Comparison of ENCODE assay signal across 11 mouse cellular contexts in the genomic region with DNA sequence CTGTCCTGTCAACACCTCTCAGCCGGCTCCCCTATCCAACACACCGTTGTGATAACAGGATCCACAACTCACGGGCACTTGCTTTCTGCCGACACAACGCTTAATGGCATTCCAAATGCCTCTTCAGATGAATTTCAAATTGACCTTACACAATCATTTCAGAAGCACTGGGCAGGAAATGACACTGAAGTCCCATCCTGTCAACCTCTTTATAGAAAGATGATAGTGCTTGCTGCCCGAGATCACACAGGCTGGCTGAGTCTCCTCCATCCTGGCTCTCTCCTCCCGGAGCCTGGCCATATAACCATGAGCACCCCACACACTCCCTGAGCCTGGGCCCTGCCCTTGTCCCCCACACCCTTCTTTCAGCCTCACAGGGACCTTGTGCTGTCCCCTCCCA. TPM values are rescaled to one million over a fixed set of nuclear protein-coding genes. Genes with fewer than 3 reads are reported as not detected.
DNase-seq lines count a peak whose midpoint lies in the region; ATAC-seq and TF ChIP-seq lines count a peak whose summit lies in the region.
"Had no signal": no experiment of that assay in that cellular context is flagged by ENCODE, and none has a peak within 500 bp of the region (broad histone marks: within the 10 kb centered on the region; RNA-seq: fewer than 3 reads in every experiment).

No protein-coding gene starts in this region.

- no peak overlapping the region for H3K4me3 ChIP-seq in heart, embryonic 12.5 days
- H3K4me3 ChIP-seq in lung, postnatal 0 days (ENCODE audit: low read depth, low read length), result no peak overlapping the region
- peak overlapping the region; percentile 2; the same call in 1 of the 2 replicates for H3K4me3 ChIP-seq in intestine, embryonic 15.5 days (replicated peaks)
- H3K4me3 ChIP-seq: left cerebral cortex, adult 2 months had no signal

- no peak for DNase-seq in heart, postnatal 14 days
- DNase-seq in lung, postnatal 0 days (ENCODE audit: low spot score), result peak; percentile 50
- no peak for DNase-seq in lung, adult 18-20 months
- DNase-seq in naive thymus-derived CD4-positive, alpha-beta T cell, adult 2 months (ENCODE audit: low read depth), result peak; percentile 41
- DNase-seq in MN1 (ENCODE audit: low spot score), result no peak
- DNase-seq: B cell, adult 2 months; kidney, adult 11 months had no signal

- 8% methylated on average over 7 of the region's 7 CpGs for WGBS in heart, embryonic 12.5 days
- 21% methylated on average over 7 of the region's 7 CpGs for WGBS in lung, postnatal 0 days
- 49% methylated on average over 7 of the region's 7 CpGs for WGBS in intestine, embryonic 15.5 days

- intact Hi-C loops in heart, postnatal 14 days (cut with DNase I), result loop anchor here (5.0 kb wide), 1 partner anchor 166 kb away; no protein-coding TSS in a partner anchor

- H3K27ac ChIP-seq in heart, embryonic 12.5 days (ENCODE audit: poor library complexity, severe bottlenecking), result no peak overlapping the region
- H3K27ac ChIP-seq in lung, postnatal 0 days (ENCODE audit: low read length), result no peak overlapping the region
- no peak overlapping the region for H3K27ac ChIP-seq in intestine, embryonic 15.5 days
- H3K27ac ChIP-seq: left cerebral cortex, adult 2 months had no signal

- peak overlapping the region; percentile 7; the same call in 1 of the 2 replicates for H3K4me2 ChIP-seq in heart, embryonic 12.5 days
- H3K4me2 ChIP-seq in lung, postnatal 0 days (replicated peaks; ENCODE audit: low read depth, low read length), result 0 out of 2 replicates have a peak overlapping the region, but pooled peaks have one; percentile 11
- H3K4me2 ChIP-seq in intestine, embryonic 15.5 days (replicated peaks), result peak overlapping the region; percentile 37

- TF ChIP-seq EP300 in lung, postnatal 0 days (IDR thresholded peaks at IDR 0.05), result no peak

- H3K9ac ChIP-seq in heart, embryonic 12.5 days, result 0 out of 2 replicates have a peak overlapping the region, but pooled peaks have one; percentile 24
- no peak overlapping the region for H3K9ac ChIP-seq in lung, postnatal 0 days (replicated peaks; ENCODE audit: low read depth)
- H3K9ac ChIP-seq in intestine, embryonic 15.5 days, result no peak overlapping the region

- TF ChIP-seq CTCF in lung, postnatal 0 days (IDR thresholded peaks at IDR 0.05), result no peak

- no peaks in the 10 kb centered on the region for H3K36me3 ChIP-seq in heart, embryonic 12.5 days
- H3K36me3 ChIP-seq in lung, postnatal 0 days (ENCODE audit: insufficient read depth, low read length), result no peaks in the 10 kb centered on the region
- no peaks in the 10 kb centered on the region for H3K36me3 ChIP-seq in intestine, embryonic 15.5 days

- H3K4me1 ChIP-seq in heart, embryonic 12.5 days (replicated peaks), result peaks cover 52% of the 10 kb centered on the region
- peaks cover 4% of the 10 kb centered on the region for H3K4me1 ChIP-seq in lung, postnatal 0 days (ENCODE audit: insufficient read depth, low read depth, low read length)
- peaks cover 56% of the 10 kb centered on the region for H3K4me1 ChIP-seq in intestine, embryonic 15.5 days (replicated peaks)

- no peak; the same call in 1 of the 2 replicates for ATAC-seq in heart, embryonic 12.5 days (ENCODE audit: insufficient number of reproducible peaks, low FRiP score)
- ATAC-seq in lung, postnatal 0 days, result no peak
- no peak for ATAC-seq in intestine, embryonic 15.5 days
- ATAC-seq in monocyte, adult 5-6 weeks (replicated peaks; ENCODE audit: insufficient number of reproducible peaks, low FRiP score, low TSS enrichment, poor library complexity, severe bottlenecking), result no peak

- no peaks in the 10 kb centered on the region for H3K9me3 ChIP-seq in heart, embryonic 12.5 days (replicated peaks)
- H3K9me3 ChIP-seq in lung, postnatal 0 days (ENCODE audit: low read length), result no peaks in the 10 kb centered on the region
- no peaks in the 10 kb centered on the region for H3K9me3 ChIP-seq in intestine, embryonic 15.5 days

- H3K27me3 ChIP-seq in heart, embryonic 12.5 days (replicated peaks), result peaks cover 53% of the 10 kb centered on the region
- no peaks in the 10 kb centered on the region for H3K27me3 ChIP-seq in lung, postnatal 0 days (replicated peaks; ENCODE audit: insufficient read depth, low read length)
- H3K27me3 ChIP-seq in intestine, embryonic 15.5 days (replicated peaks), result no peaks in the 10 kb centered on the region

RNA-seq across cellular contexts. Expression of gene Ptgir, which starts 1.6 kb away (rescaled TPM):
- polyA plus RNA-seq in heart, embryonic 12.5 days (2016; fragmentation: Nextera tagmentation; extraction: Ambion mirVana), result 0.28 and 0.34 TPM in 2 replicates
- 1 to 10 TPM; 1.4 to 1.6 TPM for total RNA-seq in heart, postnatal 14 days (2021)
- polyA plus RNA-seq in lung, postnatal 0 days (2015; fragmentation: Nextera tagmentation; extraction: Ambion mirVana), result 2.0 and 2.4 TPM in 2 replicates
- 2.8 and 3.0 TPM in 2 replicates for polyA plus RNA-seq in intestine, embryonic 15.5 days (2015; fragmentation: Nextera tagmentation; extraction: Ambion mirVana)
- total RNA-seq in monocyte, adult 5-6 weeks (2017), result 9.8 to 15.4 TPM (median 14.0 TPM) in 3 replicates

RNA-seq across cellular contexts. Expression of gene Calm3, which starts 16.1 kb away (rescaled TPM):
- polyA plus RNA-seq in heart, embryonic 12.5 days (2016; fragmentation: Nextera tagmentation; extraction: Ambion mirVana), result 83.6 and 95.0 TPM in 2 replicates
- 100 to 1,000 TPM; 228 to 250 TPM for total RNA-seq in heart, postnatal 14 days (2021)
- polyA plus RNA-seq in lung, postnatal 0 days (2015; fragmentation: Nextera tagmentation; extraction: Ambion mirVana), result 61.7 and 63.6 TPM in 2 replicates
- 137 and 140 TPM in 2 replicates for polyA plus RNA-seq in intestine, embryonic 15.5 days (2015; fragmentation: Nextera tagmentation; extraction: Ambion mirVana)
- total RNA-seq in monocyte, adult 5-6 weeks (2017), result 169 to 298 TPM (median 195 TPM) in 3 replicates

RNA-seq across cellular contexts. Expression of gene Gng8, which starts 16.3 kb away (rescaled TPM):
- polyA plus RNA-seq in heart, embryonic 12.5 days (2016; fragmentation: Nextera tagmentation; extraction: Ambion mirVana), result 2.3 and 4.3 TPM in 2 replicates
- under 1 TPM; 0.81 to 0.98 TPM for total RNA-seq in heart, postnatal 14 days (2021)
- polyA plus RNA-seq in lung, postnatal 0 days (2015; fragmentation: Nextera tagmentation; extraction: Ambion mirVana), result 5.2 and 6.6 TPM in 2 replicates
- 7.4 and 8.3 TPM in 2 replicates for polyA plus RNA-seq in intestine, embryonic 15.5 days (2015; fragmentation: Nextera tagmentation; extraction: Ambion mirVana)
- not detected in 3 replicates for total RNA-seq in monocyte, adult 5-6 weeks (2017)

RNA-seq across cellular contexts. Expression of gene Dact3, which starts 32.7 kb away (rescaled TPM):
- 14.3 and 15.2 TPM in 2 replicates for polyA plus RNA-seq in heart, embryonic 12.5 days (2016; fragmentation: Nextera tagmentation; extraction: Ambion mirVana)
- total RNA-seq in heart, postnatal 14 days (2021), result 10 to 100 TPM; 18.6 to 19.0 TPM
- 4.2 and 4.3 TPM in 2 replicates for polyA plus RNA-seq in lung, postnatal 0 days (2015; fragmentation: Nextera tagmentation; extraction: Ambion mirVana)
- polyA plus RNA-seq in intestine, embryonic 15.5 days (2015; fragmentation: Nextera tagmentation; extraction: Ambion mirVana), result 3.1 and 3.2 TPM in 2 replicates
- not detected in 3 replicates for total RNA-seq in monocyte, adult 5-6 weeks (2017)

RNA-seq across cellular contexts. Expression of gene Pnmal2, which starts 36.6 kb away (rescaled TPM):
- polyA plus RNA-seq in heart, embryonic 12.5 days (2016; fragmentation: Nextera tagmentation; extraction: Ambion mirVana), result 3.5 and 4.2 TPM in 2 replicates
- 1 to 10 TPM; 3.6 to 4.0 TPM for total RNA-seq in heart, postnatal 14 days (2021)
- polyA plus RNA-seq in lung, postnatal 0 days (2015; fragmentation: Nextera tagmentation; extraction: Ambion mirVana), result 1.9 and 2.0 TPM in 2 replicates
- polyA plus RNA-seq in intestine, embryonic 15.5 days (2015; fragmentation: Nextera tagmentation; extraction: Ambion mirVana), result 8.1 and 8.3 TPM in 2 replicates
- total RNA-seq in monocyte, adult 5-6 weeks (2017), result 0.10 TPM in 1 of 3 replicates, not detected in the others

Comparison
In these comparisons a context has a peak if more than half of its experiments do, and no peak if none do; other contexts are left out.
1. DNase-seq: peak in lung, postnatal 0 days (single experiment) and naive thymus-derived CD4-positive, alpha-beta T cell, adult 2 months (single experiment); none in heart, postnatal 14 days (0 of 2), lung, adult 18-20 months (0 of 2) and MN1 (single experiment).
2. Peak in every context shown above with its lines, with median percentiles within 50 percentile points of each other: H3K4me2 ChIP-seq.